Mouse (Mus musculus) activated CD4-positive, CD25-positive, alpha-beta regulatory T cell, adult 4 months (primary cell): Measurements from ENCODE around the gene Gm20388. TPM values are rescaled to one million over a fixed set of nuclear protein-coding genes. Genes with fewer than 3 reads are reported as not detected.
"Not testable (repeated sequence)": the region's sequence is repeated elsewhere in the genome, so short reads cannot be mapped to it uniquely, and the experiment has no call there.

Experiments used
- ATAC-seq: one replicate; pipeline ENCODE4 v1.8.0; 2017
- polyA plus RNA-seq, 2 experiments: library from polyadenylated mRNA; unstranded; fragments of 100-300 nt; shearing (Covaris generic); gene quantifications; one replicate each; pipeline ENCODE4 v1.2.1; 2017

Gm20388 gene
- polyA plus RNA-seq, 2 experiments from 2014 or later: 9.9 to 12.3 TPM

- ATAC-seq: no peak
Measured at GRCm38 (mm10) chr8:123989128-123989527, 4078.5 kb downstream of the Gm20388 start.

GRCm38 (mm10) chr8:123990277-123991049 lies 4079.8 kb downstream of the Gm20388 start:
- ATAC-seq: no peak

- ATAC-seq: no peak
Measured at GRCm38 (mm10) chr8:123992587-123992986, 4081.9 kb downstream of the Gm20388 start.

- no peak for ATAC-seq
Measured at GRCm38 (mm10) chr8:123993597-123993996, 4083.0 kb downstream of the Gm20388 start.

GRCm38 (mm10) chr8:123993997-123994396 lies 4083.4 kb downstream of the Gm20388 start:
- ATAC-seq: no peak

GRCm38 (mm10) chr8:123999568-123999967 lies 4088.9 kb downstream of the Gm20388 start:
- no peak for ATAC-seq

GRCm38 (mm10) chr8:124002546-124003108 lies 4092.0 kb downstream of the Gm20388 start:
- ATAC-seq: no peak

GRCm38 (mm10) chr8:124007829-124008228 lies 4097.2 kb downstream of the Gm20388 start:
- ATAC-seq: no peak

GRCm38 (mm10) chr8:124011580-124011979 lies 4100.9 kb downstream of the Gm20388 start:
- ATAC-seq: no peak

GRCm38 (mm10) chr8:124011989-124012586 lies 4101.4 kb downstream of the Gm20388 start:
- ATAC-seq: no peak

- ATAC-seq: not testable (repeated sequence)
Measured at GRCm38 (mm10) chr8:124014299-124014698, 4103.7 kb downstream of the Gm20388 start.

GRCm38 (mm10) chr8:124014751-124015150 lies 4104.1 kb downstream of the Gm20388 start:
- no peak for ATAC-seq

GRCm38 (mm10) chr8:124019782-124020181 lies 4109.1 kb downstream of the Gm20388 start:
- ATAC-seq: no peak

GRCm38 (mm10) chr8:124020439-124021236 lies 4110.0 kb downstream of the Gm20388 start:
- peak; percentile 49 for ATAC-seq

GRCm38 (mm10) chr8:124021237-124022227 lies 4110.9 kb downstream of the Gm20388 start, which contains the start of the genes Taf5l and Urb2:
TSS of gene Taf5l (minus strand) at chr8:124021397.
TSS of gene Urb2 (plus strand) at chr8:124021508.
- peak; percentile 86 for ATAC-seq

GRCm38 (mm10) chr8:124026265-124026664 lies 4115.6 kb downstream of the Gm20388 start:
- ATAC-seq: not testable (repeated sequence)

GRCm38 (mm10) chr8:124027831-124028230 lies 4117.2 kb downstream of the Gm20388 start:
- ATAC-seq: no peak

GRCm38 (mm10) chr8:124033400-124033799 lies 4122.8 kb downstream of the Gm20388 start:
- ATAC-seq: no peak

- no peak for ATAC-seq
Measured at GRCm38 (mm10) chr8:124038121-124038520, 4127.5 kb downstream of the Gm20388 start.

- ATAC-seq: no peak
Measured at GRCm38 (mm10) chr8:124039351-124039750, 4128.7 kb downstream of the Gm20388 start.

- no peak for ATAC-seq
Measured at GRCm38 (mm10) chr8:124042201-124042600, 4131.6 kb downstream of the Gm20388 start.
